Mouse (Mus musculus) ES-Bruce4 (cell line): ENCODE measurements around the gene Trp53i13. TPM values are rescaled to one million over a fixed set of nuclear protein-coding genes. Genes with fewer than 3 reads are reported as not detected.

Experiments
- H3K27ac ChIP-seq: 2 replicates; pipeline ENCODE4 v1.5.1; 2012; ENCODE audit warnings: low read length, inconsistent platforms; ENCODE audit not compliant: insufficient read depth
- H3K27me3 ChIP-seq: 2 replicates; pipeline ENCODE4 v1.6.1; 2012; ENCODE audit warnings: mild to moderate bottlenecking, low read length, inconsistent platforms; ENCODE audit not compliant: control insufficient read depth, poor library complexity, insufficient read depth, severe bottlenecking
- H3K36me3 ChIP-seq: 2 replicates; pipeline ENCODE4 v1.6.1; 2012; ENCODE audit warnings: inconsistent platforms, mild to moderate bottlenecking, low read length, moderate library complexity; ENCODE audit not compliant: control insufficient read depth, poor library complexity, insufficient read depth, severe bottlenecking
- H3K4me1 ChIP-seq: one replicate; pipeline ENCODE4 v1.8.1; 2011; ENCODE audit warnings: low read length; ENCODE audit not compliant: control insufficient read depth, insufficient read depth
- H3K4me3 ChIP-seq: 2 replicates; pipeline ENCODE4 v1.5.1; 2011; ENCODE audit warnings: low read depth, mild to moderate bottlenecking, low read length
- H3K9ac ChIP-seq: 2 replicates; pipeline ENCODE4 v1.6.1; 2012; ENCODE audit warnings: low read depth, mild to moderate bottlenecking, inconsistent platforms; ENCODE audit not compliant: poor library complexity, severe bottlenecking
- H3K9me3 ChIP-seq: replicated peaks from 2 replicates; pipeline ENCODE4 v1.6.1; 2012; ENCODE audit warnings: mild to moderate bottlenecking, low read length, inconsistent platforms; ENCODE audit not compliant: control insufficient read depth, poor library complexity, insufficient read depth, severe bottlenecking
- CTCF ChIP-seq: IDR thresholded peaks from one replicate; pipeline ENCODE4 v1.8.1; 2011; ENCODE audit warnings: low read depth, low read length
- EP300 ChIP-seq: IDR thresholded peaks from 2 replicates; pipeline ENCODE4 v1.6.1; 2011; ENCODE audit warnings: low read depth, low read length; ENCODE audit not compliant: insufficient read depth
- POLR2A ChIP-seq: IDR thresholded peaks from one replicate; pipeline ENCODE4 v1.8.1; 2011; ENCODE audit warnings: low read length; ENCODE audit not compliant: insufficient read depth
- polyA plus RNA-seq: library from polyadenylated mRNA; stranded (reverse); fragments of >200 nt; gene quantifications from 2 replicates; pipeline ENCODE4 v1.2.4, GENCODE M21; 2011; ENCODE audit warnings: low read depth; ENCODE audit not compliant: missing spikeins, insufficient read depth, insufficient read length

Gene Trp53i13
- polyA plus RNA-seq, 1 experiment: 8.2 TPM

GRCm38 (mm10) chr11:77483043-77483442, 32.7 kb downstream of the Trp53i13 start:
- H3K27me3 ChIP-seq: no peaks in the 10 kb centered on the region
- H3K9me3 ChIP-seq: no peaks in the 10 kb centered on the region
- H3K4me1 ChIP-seq: no peaks in the 10 kb centered on the region
- no peak overlapping the region for H3K9ac ChIP-seq
- no peak overlapping the region for H3K27ac ChIP-seq
- no peaks in the 10 kb centered on the region for H3K36me3 ChIP-seq
- no peak overlapping the region for H3K4me3 ChIP-seq
- TF ChIP-seq EP300 (no peak), CTCF (no peak), POLR2A (no peak)

DNA sequence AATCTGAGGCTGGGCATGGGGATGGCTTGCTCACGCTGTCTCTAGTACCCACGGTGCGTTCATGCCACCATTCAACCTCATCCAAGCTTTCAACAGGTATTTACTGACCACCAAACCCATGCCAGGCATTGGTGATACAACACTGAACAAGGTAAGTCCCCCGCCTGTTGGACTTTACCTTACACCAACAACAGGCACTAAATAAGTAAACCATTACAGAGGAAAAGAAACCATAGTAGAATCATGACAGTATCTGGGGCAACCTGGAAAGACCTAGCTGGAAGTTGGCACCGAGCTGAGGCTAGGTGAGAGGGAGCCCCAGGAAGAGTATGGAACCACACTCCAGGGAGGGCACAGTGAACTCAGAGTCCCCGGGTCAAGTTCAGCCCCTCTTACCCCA, 38.9 kb downstream of the Trp53i13 start:
- TF ChIP-seq POLR2A: no peak
- TF ChIP-seq CTCF: no peak
- no peak for TF ChIP-seq EP300
- no peaks in the 10 kb centered on the region for H3K9me3 ChIP-seq
- no peaks in the 10 kb centered on the region for H3K4me1 ChIP-seq
- no peaks in the 10 kb centered on the region for H3K36me3 ChIP-seq
- no peak overlapping the region for H3K9ac ChIP-seq
- no peak overlapping the region for H3K27ac ChIP-seq
- no peak overlapping the region for H3K4me3 ChIP-seq
- no peaks in the 10 kb centered on the region for H3K27me3 ChIP-seq

GRCm38 (mm10) chr11:77476216-77476615, 39.6 kb downstream of the Trp53i13 start:
- Histone ChIP-seq H3K36me3 (no peaks in the 10 kb centered on the region), H3K4me3 (no peak overlapping the region), H3K9me3 (no peaks in the 10 kb centered on the region), H3K9ac (no peak overlapping the region), H3K27ac (no peak overlapping the region), H3K4me1 (no peaks in the 10 kb centered on the region), H3K27me3 (no peaks in the 10 kb centered on the region)
- TF ChIP-seq POLR2A: no peak
- TF ChIP-seq CTCF: no peak
- TF ChIP-seq EP300: no peak

- Histone ChIP-seq H3K9ac (no peak overlapping the region), H3K27ac (no peak overlapping the region), H3K9me3 (no peaks in the 10 kb centered on the region), H3K36me3 (no peaks in the 10 kb centered on the region), H3K4me1 (no peaks in the 10 kb centered on the region), H3K4me3 (no peak overlapping the region), H3K27me3 (no peaks in the 10 kb centered on the region)
- no peak for TF ChIP-seq CTCF
These were observed 43.0 kb downstream of the Trp53i13 start for GRCm38 (mm10) chr11:77472775-77473174.

- Histone ChIP-seq H3K36me3 (no peaks in the 10 kb centered on the region), H3K27me3 (no peaks in the 10 kb centered on the region), H3K4me3 (peak overlapping the region; percentile 44), H3K27ac (no peak overlapping the region), H3K9ac (peak overlapping the region; percentile 24; the same call in 1 of the 2 replicates), H3K9me3 (no peaks in the 10 kb centered on the region), H3K4me1 (no peaks in the 10 kb centered on the region)
- TF ChIP-seq POLR2A (no peak), CTCF (peak; percentile 40), EP300 (0 out of 2 replicates have a peak, but pooled peaks have one; percentile 4)
These were observed 44.4 kb downstream of the Trp53i13 start for GRCm38 (mm10) chr11:77471407-77471806.

- H3K27ac ChIP-seq: no peak overlapping the region
- no peaks in the 10 kb centered on the region for H3K4me1 ChIP-seq
- H3K9me3 ChIP-seq: no peaks in the 10 kb centered on the region
- no peaks in the 10 kb centered on the region for H3K36me3 ChIP-seq
- no peaks in the 10 kb centered on the region for H3K27me3 ChIP-seq
- H3K4me3 ChIP-seq: no peak overlapping the region
- no peak overlapping the region for H3K9ac ChIP-seq
- TF ChIP-seq POLR2A (no peak), CTCF (no peak), EP300 (no peak)
These were observed 47.4 kb downstream of the Trp53i13 start for GRCm38 (mm10) chr11:77468397-77468796.
